Mouse (Mus musculus): ENCODE measurements at regions not wholly inside any gene's neighbourhood (a gene's known extent, or its start where the extent isn't known, plus 50 kb on each side); places are given as distances from the start of the nearest gene placed in this dataset.

- 0 out of 2 replicates have a peak, but pooled peaks cover 2% of the 10 kb centered on the region for H3K4me1 ChIP-seq (ENCODE audit: insufficient read depth)
- no peak for ATAC-seq
Measured at GRCm38 (mm10) chr8:26903289-26903688, 73.8 kb upstream of the Zfp703 start.

GRCm38 (mm10) chr8:26906257-26906656 is 70.9 kb upstream of the Zfp703 start:
- WGBS (ENCODE audit: insufficient replicate concordance) = 81% methylated on average over 4 of the region's 4 CpGs

More at GRCm38 (mm10) chr8:26903289-26903688, 73.8 kb upstream of the Zfp703 start:
- TF ChIP-seq EP300 (IDR thresholded peaks at IDR 0.05; ENCODE audit: low read depth) = no peak
- TF ChIP-seq CTCF (IDR thresholded peaks at IDR 0.05; ENCODE audit: low read depth) = no peak
- 54% methylated on average over 5 of the region's 5 CpGs for WGBS (ENCODE audit: insufficient replicate concordance)
- Histone ChIP-seq H3K9ac (replicated peaks) (no peak overlapping the region), H3K4me2 (ENCODE audit: low read depth, low read length) (no peak overlapping the region), H3K27me3 (ENCODE audit: insufficient read depth, low read length) (no peaks in the 10 kb centered on the region), H3K4me3 (ENCODE audit: low read depth, low read length) (no peak overlapping the region), H3K36me3 (replicated peaks; ENCODE audit: insufficient read depth, low read length) (no peaks in the 10 kb centered on the region), H3K27ac (ENCODE audit: low read depth) (no peak overlapping the region), H3K9me3 (ENCODE audit: low read length) (no peaks in the 10 kb centered on the region)
- DNase-seq = no peak

GRCm38 (mm10) chr8:26907347-26908170 is 69.6 kb upstream of the Zfp703 start:
- H3K4me1 ChIP-seq (ENCODE audit: insufficient read depth) = 0 out of 2 replicates have a peak, but pooled peaks cover 2% of the 10 kb centered on the region
- no peaks in the 10 kb centered on the region for H3K9me3 ChIP-seq (ENCODE audit: low read length)
- no peaks in the 10 kb centered on the region for H3K36me3 ChIP-seq (replicated peaks; ENCODE audit: insufficient read depth, low read length)
- no peak overlapping the region for H3K4me3 ChIP-seq (ENCODE audit: low read depth, low read length)
- DNase-seq (no peak), ATAC-seq (no peak)
- H3K4me2 ChIP-seq (ENCODE audit: low read depth, low read length) = no peak overlapping the region
- no peaks in the 10 kb centered on the region for H3K27me3 ChIP-seq (ENCODE audit: insufficient read depth, low read length)
- H3K27ac ChIP-seq (ENCODE audit: low read depth) = no peak overlapping the region
- WGBS (ENCODE audit: insufficient replicate concordance) = 33% methylated on average over 8 of the region's 8 CpGs
- H3K9ac ChIP-seq (replicated peaks) = no peak overlapping the region
- TF ChIP-seq EP300 (IDR thresholded peaks at IDR 0.05; ENCODE audit: low read depth) (no peak), CTCF (IDR thresholded peaks at IDR 0.05; ENCODE audit: low read depth) (no peak)

More at GRCm38 (mm10) chr8:26906257-26906656, 70.9 kb upstream of the Zfp703 start:
- Histone ChIP-seq H3K4me2 (ENCODE audit: low read depth, low read length) (no peak overlapping the region), H3K9ac (replicated peaks) (no peak overlapping the region), H3K9me3 (ENCODE audit: low read length) (no peaks in the 10 kb centered on the region), H3K4me3 (ENCODE audit: low read depth, low read length) (no peak overlapping the region), H3K36me3 (replicated peaks; ENCODE audit: insufficient read depth, low read length) (no peaks in the 10 kb centered on the region), H3K27me3 (ENCODE audit: insufficient read depth, low read length) (no peaks in the 10 kb centered on the region), H3K4me1 (ENCODE audit: insufficient read depth) (0 out of 2 replicates have a peak, but pooled peaks cover 2% of the 10 kb centered on the region), H3K27ac (ENCODE audit: low read depth) (no peak overlapping the region)
- no peak for ATAC-seq
- no peak for DNase-seq
- TF ChIP-seq CTCF (IDR thresholded peaks at IDR 0.05; ENCODE audit: low read depth) (no peak), EP300 (IDR thresholded peaks at IDR 0.05; ENCODE audit: low read depth) (no peak)

GRCm38 (mm10) chr8:26910186-26910585 is 66.9 kb upstream of the Zfp703 start:
- H3K27me3 ChIP-seq (ENCODE audit: insufficient read depth, low read length) = no peaks in the 10 kb centered on the region
- no peak overlapping the region for H3K4me2 ChIP-seq (ENCODE audit: low read depth, low read length)
- no peak overlapping the region for H3K27ac ChIP-seq (ENCODE audit: low read depth)
- no peak for TF ChIP-seq CTCF (IDR thresholded peaks at IDR 0.05; ENCODE audit: low read depth)
- TF ChIP-seq EP300 (IDR thresholded peaks at IDR 0.05; ENCODE audit: low read depth) = no peak
- no peaks in the 10 kb centered on the region for H3K9me3 ChIP-seq (ENCODE audit: low read length)
- no peak for ATAC-seq
- 81% methylated on average over 3 of the region's 3 CpGs for WGBS (ENCODE audit: insufficient replicate concordance)
- H3K9ac ChIP-seq (replicated peaks) = no peak overlapping the region
- no peaks in the 10 kb centered on the region for H3K36me3 ChIP-seq (replicated peaks; ENCODE audit: insufficient read depth, low read length)
- no peak overlapping the region for H3K4me3 ChIP-seq (ENCODE audit: low read depth, low read length)
- DNase-seq = no peak
- H3K4me1 ChIP-seq (ENCODE audit: insufficient read depth) = 0 out of 2 replicates have a peak, but pooled peaks cover 2% of the 10 kb centered on the region

- TF ChIP-seq EP300 (IDR thresholded peaks at IDR 0.05; ENCODE audit: low read depth) (no peak), CTCF (IDR thresholded peaks at IDR 0.05; ENCODE audit: low read depth) (no peak)
- no peak overlapping the region for H3K9ac ChIP-seq (replicated peaks)
- no peaks in the 10 kb centered on the region for H3K36me3 ChIP-seq (replicated peaks; ENCODE audit: insufficient read depth, low read length)
- ATAC-seq (no peak), DNase-seq (no peak)
- H3K4me2 ChIP-seq (ENCODE audit: low read depth, low read length) = no peak overlapping the region
- no peak overlapping the region for H3K27ac ChIP-seq (ENCODE audit: low read depth)
- H3K4me1 ChIP-seq (ENCODE audit: insufficient read depth) = no peaks in the 10 kb centered on the region
- WGBS (ENCODE audit: insufficient replicate concordance) = 62% methylated on average over 18 of the region's 18 CpGs
- no peaks in the 10 kb centered on the region for H3K27me3 ChIP-seq (ENCODE audit: insufficient read depth, low read length)
- no peak overlapping the region for H3K4me3 ChIP-seq (ENCODE audit: low read depth, low read length)
- no peaks in the 10 kb centered on the region for H3K9me3 ChIP-seq (ENCODE audit: low read length)
Measured at GRCm38 (mm10) chr8:26913562-26914529, 63.3 kb upstream of the Zfp703 start.

GRCm38 (mm10) chr8:26915731-26916130 is 61.4 kb upstream of the Zfp703 start:
- no peak for DNase-seq
- H3K4me3 ChIP-seq (ENCODE audit: low read depth, low read length) = no peak overlapping the region
- no peak overlapping the region for H3K9ac ChIP-seq (replicated peaks)
- TF ChIP-seq EP300 (IDR thresholded peaks at IDR 0.05; ENCODE audit: low read depth) = no peak
- no peak for TF ChIP-seq CTCF (IDR thresholded peaks at IDR 0.05; ENCODE audit: low read depth)
- H3K27me3 ChIP-seq (ENCODE audit: insufficient read depth, low read length) = no peaks in the 10 kb centered on the region
- no peaks in the 10 kb centered on the region for H3K9me3 ChIP-seq (ENCODE audit: low read length)
- no peak overlapping the region for H3K4me2 ChIP-seq (ENCODE audit: low read depth, low read length)
- 78% methylated on average over 8 of the region's 8 CpGs for WGBS (ENCODE audit: insufficient replicate concordance)
- no peak overlapping the region for H3K27ac ChIP-seq (ENCODE audit: low read depth)
- no peak for ATAC-seq
- no peaks in the 10 kb centered on the region for H3K4me1 ChIP-seq (ENCODE audit: insufficient read depth)
- no peaks in the 10 kb centered on the region for H3K36me3 ChIP-seq (replicated peaks; ENCODE audit: insufficient read depth, low read length)
